Mouse (Mus musculus): Measurements from ENCODE around the gene Ranbp9.

- no peak for TF ChIP-seq GATA1 (IDR thresholded peaks at IDR 0.05; ENCODE audit: low read length)
- no peak for TF ChIP-seq TAL1 (IDR thresholded peaks at IDR 0.05; ENCODE audit: low read length)
Observed at GRCm38 (mm10) chr13:43516931-43517330, 35.8 kb upstream of the Ranbp9 start.

Data from erythroblast, embryonic 14.5 days (primary cell).